Mouse (Mus musculus) forebrain, embryonic 16.5 days (tissue): ENCODE measurements at regions not wholly inside any gene's neighbourhood (a gene's known extent, or its start where the extent isn't known, plus 50 kb on each side); places are given as distances from the start of the nearest gene placed in this dataset.

Source experiments
- ATAC-seq: fragments of 200-750 bp; cut with Nextera tagmentation; 2 replicates; pipeline ENCODE4 v1.8.0; 2017; ENCODE audit warnings: mild to moderate bottlenecking, moderate library complexity
- H3K27ac ChIP-seq: fragments of 300-500 bp; sonication (generic); 2 replicates; pipeline ENCODE4 v1.5.1; 2014; ENCODE audit warnings: low read length, control low read depth
- H3K27me3 ChIP-seq: fragments of 300-500 bp; sonication (generic); replicated peaks from 2 replicates; pipeline ENCODE4 v1.6.1; 2014; ENCODE audit warnings: low read length; ENCODE audit not compliant: control insufficient read depth, insufficient read depth
- H3K36me3 ChIP-seq: fragments of 300-500 bp; sonication (generic); 2 replicates; pipeline ENCODE4 v1.6.1; 2014; ENCODE audit not compliant: control insufficient read depth, insufficient read depth
- H3K4me1 ChIP-seq: fragments of 300-500 bp; sonication (generic); replicated peaks from 2 replicates; pipeline ENCODE4 v1.6.1; 2014; ENCODE audit warnings: low read length; ENCODE audit not compliant: control insufficient read depth, insufficient read depth
- H3K4me2 ChIP-seq: fragments of 300-500 bp; sonication (generic); 2 replicates; pipeline ENCODE4 v1.6.1; 2014; ENCODE audit warnings: mild to moderate bottlenecking, low read length, control low read depth
- H3K4me3 ChIP-seq: fragments of 300-500 bp; sonication (generic); replicated peaks from 2 replicates; pipeline ENCODE4 v1.5.1; 2014; ENCODE audit warnings: mild to moderate bottlenecking, low read length, control low read depth
- H3K9ac ChIP-seq: fragments of 300-500 bp; sonication (generic); replicated peaks from 2 replicates; pipeline ENCODE4 v1.6.1; 2014; ENCODE audit warnings: low read depth, low read length, control low read depth
- H3K9me3 ChIP-seq: fragments of 300-500 bp; sonication (generic); 2 replicates; pipeline ENCODE4 v1.6.1; 2016; ENCODE audit warnings: low read length; ENCODE audit not compliant: control insufficient read depth
- WGBS: fragments of 180-500 bp; shearing (Covaris S2); extraction: QIAGEN DNeasy Blood & Tissue Kit; methylation state at CpG from one replicate; pipeline ENCODE4 v1.1.7; 2014; 5-methylcytosine and 5-hydroxymethylcytosine counted together

GRCm38 (mm10) chr16:39102151-39102550 lies 209.7 kb downstream of the Igsf11 start:
- Histone ChIP-seq H3K4me2 (no peak overlapping the region), H3K36me3 (no peaks in the 10 kb centered on the region), H3K27me3 (no peaks in the 10 kb centered on the region), H3K4me1 (peaks cover 5% of the 10 kb centered on the region; the same call in 1 of the 2 replicates), H3K27ac (no peak overlapping the region), H3K9ac (no peak overlapping the region), H3K9me3 (no peaks in the 10 kb centered on the region), H3K4me3 (no peak overlapping the region)
- 50% methylated on average over 6 of the region's 6 CpGs for WGBS
- ATAC-seq: no peak

- peak; percentile 80 for ATAC-seq
- H3K4me2 ChIP-seq: peak overlapping the region; percentile 19; the same call in 1 of the 2 replicates
- H3K27ac ChIP-seq: peak overlapping the region; percentile 42
- no peaks in the 10 kb centered on the region for H3K27me3 ChIP-seq
- H3K9me3 ChIP-seq: no peaks in the 10 kb centered on the region
- H3K9ac ChIP-seq: 0 out of 2 replicates have a peak overlapping the region, but pooled peaks have one; percentile 25
- WGBS: 25% methylated on average over 9 of the region's 9 CpGs
- H3K4me1 ChIP-seq: peaks cover 5% of the 10 kb centered on the region; the same call in 1 of the 2 replicates
- H3K4me3 ChIP-seq: no peak overlapping the region
- no peaks in the 10 kb centered on the region for H3K36me3 ChIP-seq
Measured at GRCm38 (mm10) chr16:39103360-39104095, 211.1 kb downstream of the Igsf11 start.

GRCm38 (mm10) chr16:39109383-39110033 lies 217.0 kb downstream of the Igsf11 start:
- Histone ChIP-seq H3K4me1 (no peaks in the 10 kb centered on the region), H3K27me3 (no peaks in the 10 kb centered on the region), H3K4me3 (peak overlapping the region; percentile 36), H3K27ac (0 out of 2 replicates have a peak overlapping the region, but pooled peaks have one; percentile 1), H3K4me2 (peak overlapping the region; percentile 55), H3K9ac (peak overlapping the region; percentile 48), H3K9me3 (no peaks in the 10 kb centered on the region), H3K36me3 (no peaks in the 10 kb centered on the region)
- 12% methylated on average over 15 of the region's 15 CpGs for WGBS
- ATAC-seq: peak; percentile 66

GRCm38 (mm10) chr16:39110089-39110488 lies 217.6 kb downstream of the Igsf11 start:
- no peaks in the 10 kb centered on the region for H3K36me3 ChIP-seq
- H3K9ac ChIP-seq: no peak overlapping the region; the same call in 1 of the 2 replicates
- H3K4me2 ChIP-seq: no peak overlapping the region; the same call in 1 of the 2 replicates
- no peaks in the 10 kb centered on the region for H3K9me3 ChIP-seq
- no peak for ATAC-seq
- no peak overlapping the region for H3K27ac ChIP-seq
- H3K27me3 ChIP-seq: no peaks in the 10 kb centered on the region
- H3K4me1 ChIP-seq: no peaks in the 10 kb centered on the region
- H3K4me3 ChIP-seq: no peak overlapping the region; the same call in 1 of the 2 replicates
- WGBS: 83% methylated on average over 5 of the region's 5 CpGs

- Histone ChIP-seq H3K4me3 (no peak overlapping the region), H3K4me1 (no peaks in the 10 kb centered on the region), H3K4me2 (no peak overlapping the region), H3K9me3 (no peaks in the 10 kb centered on the region), H3K27ac (no peak overlapping the region), H3K36me3 (no peaks in the 10 kb centered on the region), H3K9ac (no peak overlapping the region), H3K27me3 (no peaks in the 10 kb centered on the region)
- no peak for ATAC-seq
- 69% methylated on average over 3 of the region's 3 CpGs for WGBS
Measured at GRCm38 (mm10) chr16:39118059-39118458, 225.6 kb downstream of the Igsf11 start.

- Histone ChIP-seq H3K27ac (no peak overlapping the region), H3K27me3 (no peaks in the 10 kb centered on the region), H3K4me2 (no peak overlapping the region), H3K36me3 (no peaks in the 10 kb centered on the region), H3K4me1 (no peaks in the 10 kb centered on the region), H3K4me3 (no peak overlapping the region), H3K9me3 (no peaks in the 10 kb centered on the region), H3K9ac (no peak overlapping the region)
- 49% methylated on average over 4 of the region's 4 CpGs for WGBS
- no peak for ATAC-seq
Measured at GRCm38 (mm10) chr16:39119811-39120210, 227.3 kb downstream of the Igsf11 start.

GRCm38 (mm10) chr16:39123445-39123952 lies 231.0 kb downstream of the Igsf11 start:
- no peak overlapping the region for H3K9ac ChIP-seq
- H3K4me3 ChIP-seq: no peak overlapping the region
- H3K9me3 ChIP-seq: no peaks in the 10 kb centered on the region
- H3K4me2 ChIP-seq: no peak overlapping the region
- no peak for ATAC-seq
- WGBS: 79% methylated on average over 8 of the region's 8 CpGs
- H3K36me3 ChIP-seq: no peaks in the 10 kb centered on the region
- no peak overlapping the region for H3K27ac ChIP-seq
- no peaks in the 10 kb centered on the region for H3K27me3 ChIP-seq
- no peaks in the 10 kb centered on the region for H3K4me1 ChIP-seq

- WGBS: 78% methylated on average over 2 of the region's 2 CpGs
- Histone ChIP-seq H3K4me1 (no peaks in the 10 kb centered on the region), H3K36me3 (no peaks in the 10 kb centered on the region), H3K27ac (no peak overlapping the region), H3K9ac (no peak overlapping the region), H3K9me3 (no peaks in the 10 kb centered on the region), H3K27me3 (no peaks in the 10 kb centered on the region), H3K4me2 (no peak overlapping the region), H3K4me3 (no peak overlapping the region)
- no peak for ATAC-seq
Measured at GRCm38 (mm10) chr16:39132459-39132858, 240.0 kb downstream of the Igsf11 start.

GRCm38 (mm10) chr16:39135777-39136176 lies 243.3 kb downstream of the Igsf11 start:
- Histone ChIP-seq H3K9me3 (no peaks in the 10 kb centered on the region), H3K27ac (no peak overlapping the region), H3K36me3 (no peaks in the 10 kb centered on the region), H3K27me3 (no peaks in the 10 kb centered on the region), H3K4me3 (no peak overlapping the region), H3K9ac (no peak overlapping the region), H3K4me1 (no peaks in the 10 kb centered on the region), H3K4me2 (no peak overlapping the region)
- 65% methylated on average over 4 of the region's 4 CpGs for WGBS
- no peak for ATAC-seq
